Mouse (Mus musculus): ENCODE data around the gene Cpn1. TPM values are rescaled to one million over a fixed set of nuclear protein-coding genes. Genes with fewer than 3 reads are reported as not detected.

The Cpn1 gene
- 0.24 and 0.38 TPM in 2 replicates for polyA plus RNA-seq (2014; fragmentation: Nextera tagmentation; extraction: Ambion mirVana)

DNA sequence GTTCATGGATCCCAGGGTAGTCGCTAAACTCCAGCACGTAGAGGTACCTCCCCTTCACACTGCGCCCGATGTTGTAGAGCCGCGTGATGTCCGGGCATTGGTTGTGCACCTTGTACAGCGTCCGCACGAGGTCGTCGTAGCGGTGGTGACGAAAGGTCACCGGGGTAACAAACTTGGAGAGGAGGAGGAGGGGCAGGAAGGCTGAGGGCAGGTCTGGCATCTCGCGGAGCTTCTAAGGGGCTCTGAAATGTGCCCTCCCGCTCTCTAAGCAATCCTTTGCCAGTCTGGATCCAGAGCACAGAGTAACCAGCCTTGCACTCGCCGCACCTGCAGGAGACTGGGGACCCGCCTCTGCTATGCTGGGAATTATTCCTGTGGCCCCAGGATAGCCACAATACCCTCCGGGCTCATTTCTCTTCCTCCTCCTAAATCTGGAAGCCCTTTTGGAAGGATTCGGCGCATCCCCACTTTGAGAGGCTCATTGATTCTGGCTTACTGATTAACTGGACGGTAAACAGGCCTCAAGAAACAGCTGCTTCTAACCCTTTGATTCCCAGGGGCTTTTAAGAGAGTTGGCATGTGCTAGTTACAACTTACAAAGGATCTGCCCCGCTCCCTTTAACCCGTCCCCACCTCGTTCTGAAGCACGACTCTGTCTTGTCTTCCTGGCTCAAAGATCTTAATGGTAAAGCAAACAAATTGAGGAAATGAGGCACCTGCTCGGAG is at the start of gene Cpn1:
Cpn1 (minus strand) TSS at position 488 of the 726 bp plus-strand sequence.
- DNase-seq (ENCODE audit: low spot score) = no peak
- peak within 1 kb of the TSS; percentile 17; the same call in 1 of the 2 replicates for H3K9ac ChIP-seq (ENCODE audit: low read length)

DNA sequence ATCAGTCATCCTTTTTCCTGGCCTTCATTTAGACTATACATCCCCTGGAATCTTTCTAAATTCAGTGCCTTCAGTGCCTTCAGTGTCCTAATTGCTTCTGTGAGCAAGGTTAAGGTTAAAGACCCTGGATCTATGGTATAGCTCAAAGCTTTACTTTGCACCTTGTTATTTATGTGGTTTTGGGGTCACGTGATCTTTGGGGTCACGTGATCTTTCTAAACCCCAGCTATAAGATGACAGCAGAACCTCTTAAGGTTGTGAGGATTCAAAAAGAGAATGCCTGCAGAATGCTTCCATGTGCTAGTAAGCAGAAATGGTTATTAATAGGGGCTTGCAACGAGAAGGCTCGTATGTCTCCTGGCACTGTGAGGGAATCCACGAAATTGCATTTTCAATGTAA is 47.0 kb upstream of the Cpn1 start:
- H3K9me3 ChIP-seq (replicated peaks; ENCODE audit: control insufficient read depth, low read length) = no peaks in the 10 kb centered on the region
- no peak overlapping the region for H3K4me2 ChIP-seq (ENCODE audit: low read length)
- WGBS = 97% methylated on average over 5 of the region's 5 CpGs
- ATAC-seq (no peak), DNase-seq (ENCODE audit: low spot score) (no peak)
- H3K4me3 ChIP-seq (ENCODE audit: low read depth, low read length) = no peak overlapping the region
- H3K9ac ChIP-seq (ENCODE audit: low read length) = no peak overlapping the region
- no peaks in the 10 kb centered on the region for H3K4me1 ChIP-seq (ENCODE audit: control insufficient read depth, insufficient read depth, low read length)
- H3K27ac ChIP-seq (ENCODE audit: low read depth, low read length) = no peak overlapping the region
- no peaks in the 10 kb centered on the region for H3K27me3 ChIP-seq (replicated peaks; ENCODE audit: control insufficient read depth, insufficient read depth, low read length)
- peaks cover 30% of the 10 kb centered on the region for H3K36me3 ChIP-seq (ENCODE audit: control insufficient read depth, insufficient read depth, low read length)

More for the DNA sequence above, at the start of gene Cpn1:
- Histone ChIP-seq H3K4me3 (ENCODE audit: low read depth, low read length) (no peak within 1 kb of the TSS), H3K4me2 (ENCODE audit: low read length) (peak within 1 kb of the TSS; percentile 30), H3K4me1 (ENCODE audit: control insufficient read depth, insufficient read depth, low read length) (0 out of 2 replicates have a peak, but pooled peaks cover 6% of the 10 kb centered on the region), H3K27ac (ENCODE audit: low read depth, low read length) (no peak within 1 kb of the TSS), H3K9me3 (replicated peaks; ENCODE audit: control insufficient read depth, low read length) (no peaks in the 10 kb centered on the region), H3K36me3 (ENCODE audit: control insufficient read depth, insufficient read depth, low read length) (no peaks in the 10 kb centered on the region), H3K27me3 (replicated peaks; ENCODE audit: control insufficient read depth, insufficient read depth, low read length) (no peaks in the 10 kb centered on the region)
- ATAC-seq = no peak
- WGBS = 18% methylated on average over 30 of the region's 30 CpGs

DNA sequence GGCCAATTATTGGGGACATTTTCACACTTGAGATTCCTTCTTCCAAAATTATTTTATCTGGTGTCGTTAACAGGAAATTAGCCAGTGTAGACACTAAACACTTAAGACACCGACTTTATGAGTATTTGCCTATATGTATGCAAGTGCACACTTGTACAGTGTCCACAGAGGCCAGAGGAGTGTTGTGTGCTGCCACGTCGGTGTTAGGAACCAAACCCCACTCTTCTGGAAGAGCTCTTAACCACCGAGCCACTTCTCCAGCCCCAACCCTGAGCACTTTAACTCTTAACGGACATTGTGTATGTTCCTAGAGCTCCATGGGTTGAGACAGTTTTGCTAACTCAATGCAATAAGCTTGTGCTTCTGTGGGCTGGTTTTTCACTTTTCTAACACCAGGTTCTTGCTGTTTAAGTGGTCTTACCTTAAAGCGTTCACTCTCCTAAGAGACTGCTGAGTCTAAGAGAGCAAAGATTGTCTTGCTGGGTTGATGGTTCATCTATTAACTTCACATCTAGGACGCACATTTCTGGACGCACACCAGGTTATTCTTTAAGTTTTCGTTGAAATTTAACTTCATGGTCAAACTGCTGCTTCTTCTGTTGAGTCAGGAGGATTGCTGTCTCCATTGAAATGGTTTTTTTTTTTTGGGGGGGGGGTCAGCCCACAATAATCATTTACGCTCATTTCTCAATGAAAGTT is 45.8 kb upstream of the Cpn1 start:
- no peak overlapping the region for H3K27ac ChIP-seq (ENCODE audit: low read depth, low read length)
- no peak overlapping the region for H3K4me3 ChIP-seq (ENCODE audit: low read depth, low read length)
- DNase-seq (ENCODE audit: low spot score) (no peak), ATAC-seq (no peak)
- H3K4me1 ChIP-seq (ENCODE audit: control insufficient read depth, insufficient read depth, low read length) = no peaks in the 10 kb centered on the region
- 93% methylated on average over 11 of the region's 11 CpGs for WGBS
- H3K9ac ChIP-seq (ENCODE audit: low read length) = no peak overlapping the region
- H3K27me3 ChIP-seq (replicated peaks; ENCODE audit: control insufficient read depth, insufficient read depth, low read length) = no peaks in the 10 kb centered on the region
- H3K4me2 ChIP-seq (ENCODE audit: low read length) = no peak overlapping the region
- peaks cover 24% of the 10 kb centered on the region for H3K36me3 ChIP-seq (ENCODE audit: control insufficient read depth, insufficient read depth, low read length)
- H3K9me3 ChIP-seq (replicated peaks; ENCODE audit: control insufficient read depth, low read length) = no peaks in the 10 kb centered on the region

DNA sequence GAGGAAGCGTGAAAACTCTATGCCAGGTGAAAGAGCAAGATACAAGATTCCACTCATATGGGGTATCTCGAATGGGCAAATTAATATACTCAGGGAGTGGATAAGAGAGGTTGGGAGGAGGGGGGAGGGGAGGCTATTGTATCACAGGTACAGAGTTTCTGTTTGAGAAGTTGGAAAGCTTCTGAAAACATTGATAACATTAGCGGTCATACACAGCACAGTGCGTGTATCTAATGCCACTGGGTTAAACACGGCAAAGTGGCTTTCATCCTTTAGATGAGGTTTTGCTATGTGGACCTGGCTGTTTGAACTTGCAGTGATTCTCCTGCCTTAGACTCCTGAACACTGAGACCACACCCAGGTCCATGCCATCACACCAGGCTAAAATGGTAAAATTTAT is 43.7 kb upstream of the Cpn1 start:
- Histone ChIP-seq H3K9me3 (replicated peaks; ENCODE audit: control insufficient read depth, low read length) (no peaks in the 10 kb centered on the region), H3K4me2 (ENCODE audit: low read length) (no peak overlapping the region), H3K9ac (ENCODE audit: low read length) (no peak overlapping the region), H3K27ac (ENCODE audit: low read depth, low read length) (no peak overlapping the region), H3K36me3 (ENCODE audit: control insufficient read depth, insufficient read depth, low read length) (peaks cover 10% of the 10 kb centered on the region; the same call in 1 of the 2 replicates), H3K4me1 (ENCODE audit: control insufficient read depth, insufficient read depth, low read length) (no peaks in the 10 kb centered on the region), H3K4me3 (ENCODE audit: low read depth, low read length) (no peak overlapping the region), H3K27me3 (replicated peaks; ENCODE audit: control insufficient read depth, insufficient read depth, low read length) (no peaks in the 10 kb centered on the region)
- WGBS = 91% methylated on average over 5 of the region's 5 CpGs
- DNase-seq (ENCODE audit: low spot score) = no peak
- ATAC-seq = no peak

DNA sequence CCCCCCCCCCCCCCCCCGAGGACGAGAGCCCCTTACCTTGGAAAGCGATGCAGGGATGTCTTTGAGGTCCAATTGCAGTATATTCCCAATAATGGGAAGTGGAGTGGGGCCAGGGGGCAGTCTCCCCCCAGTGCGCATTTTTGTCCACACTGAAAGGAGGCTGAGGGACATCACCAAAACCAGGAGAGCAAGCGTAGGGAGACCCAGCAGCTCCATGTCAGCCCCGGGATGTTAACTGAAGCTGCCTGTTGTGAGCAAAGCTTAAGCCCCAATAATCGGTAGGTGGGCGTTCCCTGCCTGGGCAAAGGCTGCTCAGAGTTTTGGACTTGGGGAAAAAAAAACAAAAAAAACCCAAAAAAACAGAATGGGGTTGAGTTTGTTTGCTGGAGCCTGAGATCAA is 42.6 kb upstream of the Cpn1 start, which contains the start of gene Cyp2c23:
Cyp2c23 (minus strand) TSS at position 237 of the 400 bp plus-strand sequence.
- DNase-seq (ENCODE audit: low spot score) (no peak), ATAC-seq (no peak)
- H3K4me3 ChIP-seq (ENCODE audit: low read depth, low read length) = no peak within 1 kb of the TSS
- H3K9ac ChIP-seq (ENCODE audit: low read length) = no peak within 1 kb of the TSS
- no peak within 1 kb of the TSS for H3K27ac ChIP-seq (ENCODE audit: low read depth, low read length)
- H3K36me3 ChIP-seq (ENCODE audit: control insufficient read depth, insufficient read depth, low read length) = peaks cover 3% of the 10 kb centered on the region; the same call in 1 of the 2 replicates
- no peaks in the 10 kb centered on the region for H3K27me3 ChIP-seq (replicated peaks; ENCODE audit: control insufficient read depth, insufficient read depth, low read length)
- 70% methylated on average over 8 of the region's 8 CpGs for WGBS
- no peaks in the 10 kb centered on the region for H3K4me1 ChIP-seq (ENCODE audit: control insufficient read depth, insufficient read depth, low read length)
- no peaks in the 10 kb centered on the region for H3K9me3 ChIP-seq (replicated peaks; ENCODE audit: control insufficient read depth, low read length)
- H3K4me2 ChIP-seq (ENCODE audit: low read length) = no peak within 1 kb of the TSS

DNA sequence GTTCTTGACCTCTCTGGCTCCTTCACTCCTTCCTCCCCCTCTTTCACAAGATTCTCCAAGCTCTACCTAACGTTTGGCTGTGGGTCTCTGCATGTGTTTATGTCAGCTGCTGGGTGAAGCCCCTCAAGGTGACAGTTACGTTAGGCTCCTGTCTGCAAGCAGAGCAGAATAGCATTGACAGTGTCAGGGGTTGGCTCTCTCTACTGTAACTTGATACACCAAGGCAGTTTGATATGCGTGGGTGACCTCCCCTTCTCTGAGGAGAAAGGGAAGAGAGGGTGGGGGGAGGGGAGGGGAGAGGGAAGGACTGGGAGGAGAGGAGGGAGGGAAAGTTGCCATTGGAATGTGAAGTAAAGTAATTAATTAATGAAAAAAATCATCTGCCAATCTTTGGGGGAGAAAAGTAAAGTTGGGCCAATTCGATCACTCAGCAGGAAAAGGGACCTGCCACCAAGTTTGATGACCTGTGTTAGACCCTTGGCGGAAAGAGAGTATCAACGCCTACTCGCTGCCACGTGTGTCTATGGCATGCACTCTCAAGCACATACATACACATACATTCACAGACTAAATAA is 40.7 kb upstream of the Cpn1 start:
- Histone ChIP-seq H3K27me3 (replicated peaks; ENCODE audit: control insufficient read depth, insufficient read depth, low read length) (no peaks in the 10 kb centered on the region), H3K9ac (ENCODE audit: low read length) (no peak overlapping the region), H3K4me3 (ENCODE audit: low read depth, low read length) (no peak overlapping the region), H3K36me3 (ENCODE audit: control insufficient read depth, insufficient read depth, low read length) (no peaks in the 10 kb centered on the region), H3K4me1 (ENCODE audit: control insufficient read depth, insufficient read depth, low read length) (no peaks in the 10 kb centered on the region), H3K27ac (ENCODE audit: low read depth, low read length) (no peak overlapping the region), H3K4me2 (ENCODE audit: low read length) (no peak overlapping the region), H3K9me3 (replicated peaks; ENCODE audit: control insufficient read depth, low read length) (no peaks in the 10 kb centered on the region)
- DNase-seq (ENCODE audit: low spot score) (no peak), ATAC-seq (no peak)
- WGBS = 69% methylated on average over 8 of the region's 8 CpGs

- Histone ChIP-seq H3K9ac (ENCODE audit: low read length) (no peak overlapping the region), H3K4me3 (ENCODE audit: low read depth, low read length) (no peak overlapping the region), H3K36me3 (ENCODE audit: control insufficient read depth, insufficient read depth, low read length) (no peaks in the 10 kb centered on the region), H3K4me2 (ENCODE audit: low read length) (no peak overlapping the region), H3K27me3 (replicated peaks; ENCODE audit: control insufficient read depth, insufficient read depth, low read length) (no peaks in the 10 kb centered on the region), H3K4me1 (ENCODE audit: control insufficient read depth, insufficient read depth, low read length) (no peaks in the 10 kb centered on the region), H3K9me3 (replicated peaks; ENCODE audit: control insufficient read depth, low read length) (no peaks in the 10 kb centered on the region), H3K27ac (ENCODE audit: low read depth, low read length) (no peak overlapping the region)
- no peak for ATAC-seq
- 90% methylated on average over 13 of the region's 13 CpGs for WGBS
- no peak for DNase-seq (ENCODE audit: low spot score)
Measured at GRCm38 (mm10) chr19:44024921-44025585, 38.7 kb upstream of the Cpn1 start.

DNA sequence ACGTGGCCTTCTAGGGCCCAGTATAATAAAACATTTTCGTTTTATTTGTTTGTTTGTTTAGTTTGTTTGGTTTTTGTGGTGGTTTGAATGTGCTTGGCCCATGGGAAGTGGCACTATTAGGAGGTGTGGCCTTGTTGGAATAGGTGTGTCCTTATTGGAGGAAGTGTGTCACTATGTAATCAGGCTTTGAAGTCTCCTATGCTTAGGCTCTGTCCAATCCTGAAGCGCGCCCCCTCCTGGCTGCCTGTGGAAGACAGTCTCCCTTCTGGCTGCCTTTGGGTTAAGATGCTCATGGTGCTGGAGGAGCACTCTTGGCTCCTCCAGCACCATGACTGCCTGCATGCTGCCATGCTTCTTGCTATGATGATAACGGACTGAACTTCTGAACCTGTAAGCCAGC is 36.7 kb upstream of the Cpn1 start:
- Histone ChIP-seq H3K36me3 (ENCODE audit: control insufficient read depth, insufficient read depth, low read length) (no peaks in the 10 kb centered on the region), H3K4me3 (ENCODE audit: low read depth, low read length) (no peak overlapping the region), H3K4me2 (ENCODE audit: low read length) (no peak overlapping the region), H3K9ac (ENCODE audit: low read length) (no peak overlapping the region), H3K27me3 (replicated peaks; ENCODE audit: control insufficient read depth, insufficient read depth, low read length) (no peaks in the 10 kb centered on the region), H3K27ac (ENCODE audit: low read depth, low read length) (no peak overlapping the region), H3K4me1 (ENCODE audit: control insufficient read depth, insufficient read depth, low read length) (no peaks in the 10 kb centered on the region), H3K9me3 (replicated peaks; ENCODE audit: control insufficient read depth, low read length) (no peaks in the 10 kb centered on the region)
- 70% methylated on average over 5 of the region's 5 CpGs for WGBS
- DNase-seq (ENCODE audit: low spot score) (no peak), ATAC-seq (no peak)
